Mouse (Mus musculus) frontal cortex, adult (tissue): ENCODE results near the gene Inafm2.

Experiments used
- ATAC-seq: cut with Nextera tagmentation; 2 replicates; pipeline ENCODE4 v1.9.2; 2017; ENCODE audit warnings: mild to moderate bottlenecking, moderate library complexity, mixed read lengths; ENCODE audit not compliant: low TSS enrichment

The Inafm2 gene

DNA sequence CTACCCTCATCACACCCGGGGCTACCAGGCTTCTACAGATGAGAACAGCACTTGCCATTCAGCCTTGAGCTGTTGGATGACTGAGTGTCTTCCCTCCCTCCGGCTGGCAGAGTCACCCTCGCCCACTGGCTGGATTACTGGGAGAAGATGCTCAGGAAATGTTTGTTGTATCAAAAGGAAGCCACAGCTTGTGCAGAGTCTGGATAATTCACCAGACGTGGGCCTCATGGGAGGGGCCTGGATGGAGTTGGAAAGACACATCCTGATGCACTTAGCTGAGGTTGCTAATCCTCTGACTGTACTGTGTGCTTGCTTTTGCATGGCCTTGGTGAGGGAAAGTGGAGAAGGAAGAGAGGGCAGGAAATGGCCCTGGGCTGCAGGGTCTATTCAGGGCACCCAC lies 10.5 kb downstream of the Inafm2 start:
- peak; percentile 50 for ATAC-seq

DNA sequence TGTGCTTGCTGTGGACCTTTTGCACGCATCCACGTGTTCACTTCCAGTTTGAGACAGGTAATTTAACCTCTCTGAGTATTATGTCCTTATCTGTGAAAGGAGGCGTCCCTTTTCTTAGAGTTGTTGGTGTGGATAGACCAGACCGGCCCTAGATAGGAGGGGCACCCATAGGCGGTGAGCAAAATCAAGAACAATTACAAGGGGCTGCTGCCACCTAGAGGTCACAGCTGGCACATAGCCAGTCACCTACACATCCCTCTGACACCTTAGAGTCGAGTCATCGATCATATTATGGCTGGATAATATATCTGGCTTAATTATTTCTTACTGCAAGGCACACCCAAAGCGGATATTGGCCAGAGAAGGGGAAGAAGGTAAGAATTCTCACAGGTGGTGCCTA lies 14.3 kb downstream of the Inafm2 start:
- ATAC-seq: no peak

DNA sequence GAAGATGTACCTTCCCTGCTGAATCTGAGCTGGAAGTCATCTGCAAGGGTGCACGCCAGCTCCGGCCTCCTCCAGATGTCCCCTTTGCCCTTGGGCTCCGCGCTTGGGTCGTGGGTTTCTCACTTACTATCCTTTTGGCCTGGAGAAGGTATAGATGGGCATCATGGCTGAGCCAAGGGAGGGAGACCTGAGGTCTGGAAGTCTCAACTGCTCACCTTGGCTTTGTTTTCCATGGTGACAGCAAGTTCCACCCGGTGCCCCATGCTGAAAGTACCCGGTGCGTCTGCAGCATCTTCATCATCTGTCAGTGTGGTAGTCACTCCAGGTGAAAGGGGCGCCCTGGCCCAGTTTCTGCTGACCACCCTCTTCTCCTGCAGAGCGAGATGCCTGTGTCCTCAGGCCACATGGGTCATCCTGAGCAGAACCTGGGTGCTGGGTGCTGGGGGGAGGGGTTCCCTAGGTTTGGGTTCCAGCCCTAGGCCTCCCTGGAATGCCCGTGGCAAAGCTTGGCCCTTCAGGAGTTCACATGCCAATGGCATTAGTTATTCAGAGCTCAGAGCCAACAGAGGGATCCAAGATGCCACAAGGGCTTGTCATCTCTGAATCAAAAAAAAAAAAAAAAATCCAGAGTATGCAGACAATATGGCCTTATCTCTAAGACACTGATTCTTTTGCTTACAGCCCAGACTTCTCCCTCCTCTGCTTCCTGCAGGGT lies 14.9 kb downstream of the Inafm2 start:
- ATAC-seq: no peak

DNA sequence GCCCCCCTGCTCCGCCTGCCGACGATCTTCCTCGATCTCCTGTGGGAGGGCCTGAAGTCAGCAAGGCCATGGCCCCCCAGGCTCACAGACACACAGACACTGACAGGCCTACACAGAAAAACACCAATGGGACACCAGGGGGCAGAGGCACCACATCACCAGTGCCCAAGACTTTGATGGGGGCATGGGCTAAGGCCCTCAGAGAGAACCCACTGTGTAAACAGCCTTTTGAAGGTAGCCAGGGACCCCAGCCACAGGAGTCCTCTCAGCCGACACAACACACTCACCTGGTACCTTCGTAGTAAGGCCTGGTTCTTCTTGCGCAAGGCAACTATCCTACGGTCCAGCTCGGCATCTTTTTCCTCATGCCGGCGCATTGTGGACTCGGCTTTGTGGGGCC lies 15.8 kb downstream of the Inafm2 start:
- no peak for ATAC-seq

DNA sequence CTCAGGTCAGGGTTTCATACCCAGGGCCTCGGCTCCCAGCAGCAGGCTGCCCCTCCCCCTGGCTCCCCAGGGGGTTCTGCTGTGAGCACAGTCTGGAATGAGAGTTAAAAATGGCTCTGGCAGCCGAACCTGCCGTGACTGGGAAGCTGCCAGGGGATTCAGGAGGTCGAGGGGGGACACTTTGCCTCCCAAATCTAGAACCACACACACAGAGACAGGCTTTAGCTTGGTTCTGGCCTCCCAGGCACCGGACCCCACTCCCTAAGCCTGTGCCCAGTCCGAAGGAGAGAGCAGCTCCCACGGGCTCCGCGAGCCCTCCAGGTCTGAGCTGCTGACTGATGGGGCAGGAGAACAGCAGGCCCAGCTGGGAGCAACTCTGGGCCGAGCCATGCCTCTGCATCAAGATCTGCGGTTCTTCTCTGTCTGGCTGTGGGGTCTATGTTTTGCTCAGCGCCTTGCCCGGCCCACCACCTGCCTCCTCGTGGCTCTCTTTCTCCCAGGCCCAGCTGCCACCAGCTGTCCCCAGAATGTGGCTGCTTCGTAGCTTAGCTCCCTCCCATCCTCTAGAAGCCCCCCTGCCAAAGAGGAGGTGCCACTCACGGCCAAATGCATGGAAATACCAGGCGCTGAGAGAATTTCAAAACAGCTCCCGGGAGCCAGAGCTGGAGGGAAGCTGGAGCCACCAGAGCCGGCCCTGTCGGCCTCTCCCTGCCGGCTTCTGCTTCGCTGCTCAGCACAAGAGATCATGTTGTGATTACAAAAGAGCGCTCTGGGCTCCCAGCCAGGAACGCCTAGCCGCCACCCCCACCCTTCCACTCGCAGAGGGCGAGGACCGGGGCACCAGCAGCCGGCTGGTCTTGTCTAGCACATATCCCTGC lies 16.6 kb downstream of the Inafm2 start, which contains the start of gene Ccdc9b:
Gene Ccdc9b, minus strand, starts transcription at position 756 of the 878 bp plus-strand sequence.
- ATAC-seq: peak; percentile 64

DNA sequence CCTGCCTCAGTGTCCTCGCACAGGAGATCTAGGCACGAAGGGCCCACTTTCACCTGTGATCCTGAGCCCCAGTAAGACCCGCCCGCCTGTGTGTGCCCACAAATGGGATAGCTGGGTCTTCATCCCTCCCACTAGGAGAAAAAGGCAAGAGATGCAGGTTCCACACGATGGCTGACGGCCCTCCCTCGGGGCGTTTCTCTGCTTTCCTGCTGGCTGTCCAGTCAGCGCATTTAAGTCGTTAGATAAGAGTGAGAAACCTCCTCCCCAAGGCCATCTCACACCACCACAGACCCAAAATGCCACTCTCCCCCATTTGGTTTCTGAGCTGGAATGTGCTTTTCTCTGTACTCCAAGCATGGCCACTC lies 17.2 kb downstream of the Inafm2 start:
- ATAC-seq: peak; percentile 1; the same call in 1 of the 2 replicates

DNA sequence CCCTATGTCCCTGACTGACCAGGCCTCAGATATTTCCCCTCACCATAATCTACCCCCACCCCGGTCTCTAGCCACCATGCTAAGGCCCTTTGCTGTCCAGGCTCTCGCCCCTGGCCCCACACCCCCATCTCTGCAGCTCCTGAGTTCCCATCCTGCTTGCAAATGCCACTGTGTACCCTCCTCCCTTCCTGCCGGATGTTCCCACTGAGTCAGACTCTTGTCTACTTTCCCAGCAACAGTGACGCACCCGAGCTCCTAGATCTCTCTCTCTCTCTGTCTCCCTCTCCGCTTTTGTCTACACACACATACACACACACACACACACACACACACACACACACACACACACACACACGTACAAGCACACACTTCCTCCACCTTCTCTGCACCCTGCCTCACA lies 17.9 kb downstream of the Inafm2 start:
- peak; percentile 56 for ATAC-seq

DNA sequence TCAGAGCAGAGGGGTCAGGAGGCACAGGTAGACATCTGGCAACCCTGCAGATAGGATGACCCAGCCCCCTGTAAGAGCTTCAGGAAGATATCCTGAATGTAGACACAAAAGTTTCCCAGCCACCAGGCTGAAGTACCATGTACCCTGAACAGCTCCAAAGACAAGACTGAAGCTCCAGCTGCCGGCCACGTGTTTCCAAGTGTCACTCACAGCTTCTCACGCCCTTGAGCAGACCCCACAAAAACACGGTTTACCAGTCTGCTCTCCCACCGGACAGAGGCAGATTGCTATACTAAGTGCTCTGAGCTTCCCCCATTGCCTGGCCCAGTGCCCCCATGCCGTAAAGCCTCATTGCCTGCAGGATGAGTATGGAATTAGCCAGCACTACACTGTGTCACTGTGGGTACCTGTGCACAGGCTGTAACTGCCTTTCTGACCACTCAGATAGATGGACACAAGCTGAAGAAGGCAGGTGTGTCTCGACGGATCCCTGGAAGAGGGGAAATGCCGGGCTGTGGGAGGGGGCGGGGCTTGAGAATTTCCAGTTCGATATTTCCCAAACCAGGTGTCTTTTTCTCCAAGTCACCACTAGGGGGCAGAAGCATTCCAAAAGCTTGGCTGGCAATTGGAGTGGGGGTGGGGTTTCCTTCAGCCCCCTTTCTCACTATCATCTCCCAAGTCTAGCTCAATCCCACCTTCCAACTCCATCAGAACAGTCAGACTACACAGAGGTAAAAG lies 18.7 kb downstream of the Inafm2 start:
- ATAC-seq: peak; percentile 3; the same call in 1 of the 2 replicates

DNA sequence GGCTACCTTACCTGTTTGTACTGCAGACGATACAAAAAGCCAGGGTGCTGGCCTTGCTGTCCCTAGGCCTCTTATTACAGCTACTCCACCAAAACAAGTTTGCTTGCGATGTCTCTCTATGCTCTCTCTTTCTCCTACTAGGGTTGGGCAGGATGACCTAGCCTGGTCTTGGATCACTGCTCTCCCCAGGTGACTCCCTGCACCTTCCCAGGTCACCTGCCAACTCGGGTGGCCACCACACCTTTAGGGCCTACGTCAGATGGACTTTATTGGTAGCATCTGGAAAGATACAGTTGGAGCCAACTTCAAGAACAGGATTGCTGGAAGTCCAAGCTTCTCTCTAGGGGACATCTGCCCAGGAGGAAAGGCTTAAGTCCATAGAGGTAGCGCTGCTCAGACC lies 19.3 kb downstream of the Inafm2 start:
- ATAC-seq: no peak

DNA sequence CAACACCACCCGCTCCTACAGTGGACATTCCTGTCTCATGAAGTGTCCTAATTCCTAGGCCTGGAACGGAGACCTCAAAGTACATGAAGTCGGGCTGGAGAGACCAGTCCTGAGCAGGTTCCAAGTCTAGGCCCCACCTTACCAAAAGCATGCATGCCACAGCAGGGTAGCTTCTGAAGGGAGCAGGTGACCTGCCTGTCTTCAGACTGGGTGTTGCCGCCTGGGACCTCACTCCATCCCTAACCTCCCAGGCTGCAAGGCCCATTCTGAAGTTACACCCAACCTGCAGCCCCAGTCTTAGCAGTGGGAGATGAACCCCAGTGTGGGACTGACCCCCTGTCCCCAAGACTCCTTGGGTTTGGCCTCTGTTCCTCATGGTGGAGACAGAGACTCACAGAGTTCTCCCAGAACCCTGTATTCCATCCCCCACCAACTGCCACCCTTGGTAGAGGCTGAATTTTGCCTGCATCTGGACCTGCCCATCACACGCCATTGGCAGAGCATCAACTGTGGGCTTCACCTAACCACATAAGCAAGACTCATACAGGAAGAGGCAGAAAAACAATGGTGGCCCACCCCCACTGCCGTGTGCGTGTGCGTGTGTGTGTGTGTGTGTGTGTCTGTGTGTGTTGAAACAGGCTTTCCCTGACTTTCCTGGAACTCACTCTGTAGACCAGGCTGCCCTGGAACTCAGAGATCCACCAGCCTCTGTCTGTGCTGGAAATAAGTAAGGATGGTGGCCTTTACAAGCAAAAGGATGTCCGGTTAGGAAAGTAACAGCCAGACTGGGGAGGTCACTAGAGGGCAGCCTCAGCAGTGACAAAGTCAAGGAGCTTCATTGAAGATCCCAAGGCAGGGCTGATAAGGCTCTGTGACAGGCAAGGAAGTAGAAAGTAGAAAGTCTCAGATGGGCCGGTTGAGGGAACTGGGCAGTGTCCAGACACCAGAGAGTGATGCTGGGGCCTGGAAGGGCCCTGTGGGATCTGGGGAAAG lies 20.8 kb downstream of the Inafm2 start:
- no peak for ATAC-seq

DNA sequence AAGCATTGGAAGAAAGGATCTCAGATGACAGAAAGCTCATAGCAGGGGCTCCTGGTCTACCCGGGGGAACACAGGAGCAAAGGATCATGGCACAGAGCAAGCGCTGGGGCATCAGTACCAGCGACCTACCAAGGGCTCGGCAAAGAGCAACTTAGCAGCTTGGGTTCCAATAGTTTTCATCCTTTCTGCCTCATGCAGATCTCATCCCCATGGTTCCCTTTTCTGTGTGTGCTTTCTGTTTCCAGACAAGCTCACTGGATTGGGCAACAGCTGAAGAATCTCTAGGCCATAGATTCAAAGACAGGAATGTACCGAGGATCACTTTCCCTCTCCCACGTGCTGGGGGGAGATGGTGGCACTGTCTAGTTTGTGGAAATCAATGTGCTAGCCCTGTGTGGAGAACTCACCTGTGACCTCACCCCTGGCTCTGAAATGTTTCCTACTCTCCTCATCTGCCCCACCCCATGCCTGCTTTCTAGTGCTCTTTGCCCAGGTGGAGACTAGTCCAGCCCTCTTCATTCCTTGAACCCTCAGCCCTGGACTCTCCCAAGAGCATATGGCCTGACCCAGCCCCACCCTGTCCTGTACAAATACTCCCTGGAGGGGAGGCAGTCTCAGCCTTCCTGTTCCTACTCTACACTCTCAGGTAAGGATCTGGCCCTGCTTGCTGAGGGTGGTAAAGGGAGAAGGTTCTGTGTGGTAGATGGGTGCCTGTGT lies 26.8 kb downstream of the Inafm2 start, which contains the start of gene Phgr1:
Gene Phgr1, plus strand, starts transcription at position 612 of the 717 bp plus-strand sequence.
- no peak for ATAC-seq

DNA sequence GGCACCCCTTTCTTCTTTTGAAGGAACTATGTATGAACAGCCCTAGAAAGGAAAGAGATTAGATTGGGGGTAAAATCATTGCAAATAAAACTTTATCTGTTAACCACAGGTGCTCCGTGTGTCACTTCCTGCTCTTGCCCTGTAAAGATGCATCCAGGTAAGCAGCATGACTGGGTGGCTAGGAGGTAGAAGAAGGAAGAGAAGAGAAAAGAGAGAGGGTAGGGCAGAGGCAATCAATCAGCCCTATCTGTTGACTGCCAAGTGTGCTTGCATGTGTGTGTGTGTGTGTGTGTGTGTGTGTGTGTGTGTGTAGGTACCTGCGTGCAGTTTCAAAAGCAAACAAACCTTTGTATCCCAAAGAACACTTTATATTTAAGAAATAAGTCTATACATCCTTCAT lies 29.0 kb downstream of the Inafm2 start:
- no peak for ATAC-seq

DNA sequence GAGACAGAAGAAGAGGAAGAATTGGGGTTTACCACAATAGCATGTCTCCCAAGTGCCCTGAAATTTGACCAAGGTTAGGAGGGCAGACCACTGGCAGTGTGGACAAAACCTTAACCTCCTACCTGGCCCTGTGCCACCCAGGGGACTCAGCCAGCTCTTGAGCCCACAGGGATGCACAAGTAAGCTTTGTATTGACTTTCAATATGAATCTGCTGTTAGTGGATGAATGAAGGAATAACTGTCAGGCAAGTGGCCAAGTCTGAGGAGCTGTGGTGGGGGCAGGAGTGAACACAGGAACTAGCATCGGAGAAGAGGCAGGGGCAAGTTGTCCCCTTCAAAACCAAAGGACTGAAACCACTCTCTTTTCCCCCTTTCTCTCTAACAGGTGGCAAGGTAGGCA lies 29.8 kb downstream of the Inafm2 start:
- ATAC-seq: no peak

DNA sequence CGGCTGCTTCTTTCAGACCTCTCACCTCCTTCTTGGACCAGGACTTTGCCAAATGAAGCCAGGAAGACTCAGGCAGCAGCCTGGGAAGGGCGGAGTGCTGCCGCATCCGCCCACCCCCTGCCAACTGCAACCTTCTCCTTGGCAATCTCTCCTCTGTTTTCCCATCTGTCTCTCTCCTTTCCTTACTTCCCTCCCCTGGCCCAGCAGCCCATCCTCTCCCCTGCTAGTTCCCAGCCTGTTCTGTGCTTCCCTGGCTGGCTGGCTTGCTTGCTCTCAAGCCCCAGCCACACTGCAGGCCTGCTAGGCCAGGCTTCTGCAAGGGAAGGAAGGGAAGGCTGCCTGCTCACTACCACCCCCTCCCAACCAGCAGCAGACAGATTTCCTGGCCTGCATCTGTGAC lies 30.3 kb downstream of the Inafm2 start:
- ATAC-seq: peak; percentile 80

DNA sequence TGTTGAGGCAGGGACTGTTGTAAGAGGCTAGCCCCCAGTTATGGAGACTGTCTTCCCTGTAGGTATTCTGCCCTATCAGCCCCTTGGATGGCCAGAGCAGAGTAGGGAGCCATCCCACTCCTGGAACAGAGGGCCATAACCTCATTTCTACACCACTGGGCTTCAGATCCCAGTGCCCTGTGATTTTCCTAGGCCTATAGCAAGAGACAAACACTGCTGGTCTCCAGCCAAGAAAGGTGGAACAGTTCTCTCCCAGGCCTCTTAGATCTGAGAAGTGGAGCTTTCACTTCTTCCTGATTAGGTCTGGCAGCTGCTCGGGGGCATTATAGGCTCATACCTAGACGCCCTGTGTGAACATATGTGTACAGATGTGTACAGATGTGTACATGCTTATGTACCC lies 30.7 kb downstream of the Inafm2 start:
- ATAC-seq: no peak

DNA sequence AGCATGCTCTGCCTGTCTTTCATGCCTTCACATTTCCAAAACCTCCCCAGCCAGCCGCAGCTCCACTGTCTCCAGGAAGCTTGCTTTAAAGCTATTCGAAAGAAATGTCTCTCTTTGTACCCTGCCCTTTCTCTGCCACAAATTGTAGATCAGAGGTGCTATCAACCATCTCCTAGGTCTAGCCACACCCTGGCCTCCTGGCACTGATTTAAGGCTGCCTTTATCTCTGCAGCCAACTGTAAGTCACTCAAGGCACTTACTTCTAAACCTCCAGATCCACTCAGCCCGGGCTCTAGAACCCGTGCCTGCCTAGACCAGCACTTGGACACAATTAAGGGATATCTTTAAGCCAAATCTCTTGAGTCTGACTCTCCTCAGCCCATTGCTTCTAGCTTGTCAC lies 32.9 kb downstream of the Inafm2 start:
- ATAC-seq: no peak

DNA sequence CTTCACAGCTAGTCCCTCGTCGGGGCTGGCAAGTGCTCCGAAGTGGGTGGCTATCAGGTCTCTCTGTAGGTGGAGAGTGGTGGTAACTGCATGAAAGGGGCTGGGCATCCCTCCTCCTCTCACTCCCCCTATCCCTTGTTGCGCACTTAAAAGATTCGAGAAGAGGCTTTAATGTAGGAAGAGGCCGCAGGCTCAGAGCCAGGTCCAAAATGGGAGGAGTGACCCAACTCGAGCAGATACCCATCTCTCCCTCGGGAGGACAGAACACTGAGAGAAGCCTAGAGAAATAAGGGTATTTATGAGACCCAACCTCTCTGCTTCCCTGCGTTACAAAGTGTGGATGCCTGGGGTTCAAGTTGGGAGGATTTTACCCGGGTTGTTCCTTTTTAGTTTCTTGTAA lies 33.5 kb downstream of the Inafm2 start:
- ATAC-seq: peak; percentile 1; the same call in 1 of the 2 replicates

DNA sequence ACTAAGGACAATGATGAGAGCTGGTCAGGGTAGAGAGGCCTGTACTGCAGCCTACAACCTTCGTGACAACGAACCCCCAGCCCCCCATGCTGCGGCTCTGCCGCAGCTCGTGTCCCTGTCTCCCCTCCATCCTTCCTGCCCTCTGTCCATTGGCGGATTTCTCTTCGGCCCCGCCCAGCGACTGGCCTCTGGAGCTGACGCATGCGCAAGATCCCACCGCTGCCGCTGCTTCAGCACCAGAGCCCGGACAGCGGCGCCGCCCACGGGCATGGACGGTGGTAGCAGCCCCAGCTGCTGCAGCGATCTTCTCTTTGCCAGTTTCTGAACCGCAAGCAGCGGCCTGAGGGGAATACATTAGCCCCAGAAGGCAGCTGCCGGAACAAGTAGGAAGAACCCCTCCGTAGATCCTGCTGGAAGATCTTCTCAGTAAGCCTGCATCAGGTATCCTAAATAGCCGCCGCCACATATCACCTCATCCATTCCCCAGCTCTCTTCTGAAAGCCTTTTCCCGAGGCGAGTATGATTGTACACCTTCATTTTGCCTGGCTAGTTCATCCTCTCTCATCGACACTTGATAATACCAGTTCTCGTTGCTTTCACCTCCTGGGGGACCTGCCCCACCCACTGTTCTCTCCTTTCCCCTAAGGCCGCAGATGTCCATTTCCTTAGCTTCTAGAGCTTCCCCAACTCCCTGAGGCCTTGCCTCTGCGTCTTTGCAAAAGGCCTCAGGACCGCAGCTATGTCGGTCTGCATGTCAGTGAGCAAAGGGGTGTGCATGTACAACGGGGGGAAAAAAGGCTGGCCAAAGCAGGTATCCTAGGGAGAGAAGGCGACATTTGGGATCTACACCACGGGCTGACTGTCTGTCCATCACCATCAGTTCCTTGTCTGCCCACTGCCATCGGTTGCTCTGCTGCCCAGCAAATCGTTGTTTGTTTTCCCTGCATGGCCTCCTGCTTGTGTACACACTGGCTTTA lies 34.2 kb downstream of the Inafm2 start, which contains the start of gene Disp2:
Gene Disp2, plus strand, starts transcription at position 216 of the 977 bp plus-strand sequence.
- peak; percentile 83 for ATAC-seq

DNA sequence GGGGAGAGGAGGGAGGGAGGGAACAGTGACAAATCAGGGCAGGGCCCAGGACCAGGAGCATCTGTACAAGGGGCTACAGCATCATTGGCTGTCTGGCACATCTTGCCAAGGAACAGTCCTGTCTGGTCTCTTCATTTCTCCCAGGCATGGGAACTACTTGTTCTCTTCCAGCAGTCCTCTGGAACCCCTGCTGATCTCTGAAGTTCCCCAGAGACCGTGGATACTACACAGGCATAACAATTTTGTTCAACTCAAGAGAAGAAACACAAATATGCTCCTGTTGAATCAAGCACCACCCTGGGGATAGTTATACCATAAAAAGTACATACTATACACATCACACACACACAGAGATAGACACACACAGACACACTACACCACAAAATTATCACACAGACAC lies 35.6 kb downstream of the Inafm2 start:
- no peak for ATAC-seq
